Mouse (Mus musculus): ENCODE measurements around the gene Fndc3a. TPM values are rescaled to one million over a fixed set of nuclear protein-coding genes. Genes with fewer than 3 reads are reported as not detected.
A peak's percentile ranks its signal among the peaks of the same experiment; 100 is the strongest.

The Fndc3a gene
- polyA plus RNA-seq, 1 experiment from 2014 or later: 37.9 TPM

DNA sequence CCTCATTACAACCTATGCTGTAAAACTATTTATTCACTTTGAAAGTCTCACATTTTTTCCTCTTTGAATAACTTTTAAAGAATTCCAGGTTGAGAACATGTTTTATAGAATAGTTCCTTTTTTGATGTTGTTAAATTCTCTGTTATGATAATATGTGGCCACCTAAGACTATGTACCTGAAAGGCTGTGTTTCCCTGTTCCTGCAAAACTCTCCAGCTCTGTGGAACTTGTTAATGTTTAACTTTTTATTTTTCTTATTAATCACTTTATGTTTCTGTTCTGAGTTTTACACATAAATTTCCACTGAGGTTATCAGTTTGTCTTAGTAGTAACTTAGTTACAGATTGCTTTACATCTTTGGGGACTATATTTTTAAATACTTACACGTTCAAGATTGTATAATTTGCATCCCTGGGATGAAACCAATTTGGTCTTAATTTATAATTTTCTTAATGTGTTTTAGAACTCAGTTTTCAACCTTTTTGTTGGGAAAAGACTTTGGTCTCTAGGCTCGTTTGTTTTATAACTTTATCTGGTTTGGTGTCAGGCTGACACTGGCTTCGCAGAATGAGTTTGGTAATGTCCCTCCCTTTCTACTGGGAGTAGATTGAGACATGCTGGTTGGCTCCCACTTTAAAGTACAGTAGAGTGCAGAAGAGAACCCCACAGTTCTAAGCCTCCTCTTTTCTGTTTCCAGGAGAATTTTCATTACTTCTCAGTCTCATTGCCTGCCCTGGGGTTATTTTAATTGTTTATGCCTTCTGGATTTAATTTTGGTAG, 12.7 kb upstream of the Fndc3a start:
- no peak for DNase-seq (ENCODE audit: low read depth, low spot score)
- in situ Hi-C loops (cut with MboI; ENCODE audit: low pct_unique_long_range_greater_than_20kb): loop anchor here (25.0 kb wide), 1 partner anchor 265 kb away; no protein-coding TSS in a partner anchor
- CTCF ChIA-PET: no interaction called here
- POLR2A ChIA-PET: no interaction called here
- TF ChIP-seq CTCF (IDR thresholded peaks at IDR 0.05): no peak
- no peaks in the 10 kb centered on the region for H3K27me3 ChIP-seq
- ATAC-seq: no peak

DNA sequence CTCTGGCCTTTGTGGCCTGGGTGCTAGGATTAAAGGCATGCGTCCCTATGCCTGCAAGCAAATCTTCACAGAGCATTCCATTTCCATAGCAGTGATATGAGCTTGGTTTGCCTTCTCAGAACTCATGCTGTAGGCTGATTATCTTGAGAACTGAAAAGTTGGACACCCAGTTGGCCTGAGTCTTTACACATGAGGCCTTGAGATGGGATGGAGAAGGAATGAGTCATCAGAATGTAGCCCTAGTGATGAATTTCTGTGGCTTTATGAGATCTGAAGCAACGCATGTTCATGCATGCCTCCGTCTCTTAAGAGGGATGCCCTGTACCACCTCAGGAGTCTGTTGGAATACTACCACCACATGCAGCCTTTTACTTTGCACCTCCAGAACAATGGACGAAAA, 6.4 kb upstream of the Fndc3a start:
- DNase-seq (ENCODE audit: low read depth, low spot score) (no peak), ATAC-seq (no peak)
- in situ Hi-C loops (cut with MboI; ENCODE audit: low pct_unique_long_range_greater_than_20kb): loop anchor here (25.0 kb wide), 1 partner anchor 271 kb away; no protein-coding TSS in a partner anchor
- TF ChIP-seq CTCF (IDR thresholded peaks at IDR 0.05): no peak
- POLR2A ChIA-PET: interaction anchor here (0.6 kb wide), 1 partner anchor 40 kb away, joined by 5 read pairs; no protein-coding TSS in a partner anchor
- no peaks in the 10 kb centered on the region for H3K27me3 ChIP-seq
- CTCF ChIA-PET: no interaction called here

DNA sequence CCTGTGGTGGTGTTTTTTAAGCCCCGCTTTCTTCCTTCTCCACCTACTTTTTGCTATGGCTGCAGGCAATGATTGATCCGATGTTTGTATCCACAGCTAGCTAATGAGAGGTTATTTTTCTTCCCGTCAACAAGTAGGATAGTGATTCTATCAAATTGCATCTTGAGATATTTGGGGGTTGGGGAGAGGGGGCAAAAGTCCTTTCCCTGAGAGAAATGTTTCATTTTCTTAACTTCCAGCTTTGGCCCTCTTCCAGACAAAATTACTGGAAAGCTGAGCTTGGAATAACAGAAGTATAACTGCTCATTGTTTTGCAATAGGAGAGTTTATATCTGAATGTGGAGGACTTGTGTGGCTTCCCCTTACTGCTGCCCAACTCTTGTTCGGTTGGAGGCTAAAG, 1.3 kb upstream of the Fndc3a start:
- CTCF ChIA-PET: no interaction called here
- no peaks in the 10 kb centered on the region for H3K27me3 ChIP-seq
- TF ChIP-seq CTCF (IDR thresholded peaks at IDR 0.05): no peak
- in situ Hi-C loops (cut with MboI; ENCODE audit: low pct_unique_long_range_greater_than_20kb): loop anchor here (25.0 kb wide), 1 partner anchor 276 kb away; no protein-coding TSS in a partner anchor
- POLR2A ChIA-PET: no interaction called here
- no peak for ATAC-seq
- no peak for DNase-seq (ENCODE audit: low read depth, low spot score)

DNA sequence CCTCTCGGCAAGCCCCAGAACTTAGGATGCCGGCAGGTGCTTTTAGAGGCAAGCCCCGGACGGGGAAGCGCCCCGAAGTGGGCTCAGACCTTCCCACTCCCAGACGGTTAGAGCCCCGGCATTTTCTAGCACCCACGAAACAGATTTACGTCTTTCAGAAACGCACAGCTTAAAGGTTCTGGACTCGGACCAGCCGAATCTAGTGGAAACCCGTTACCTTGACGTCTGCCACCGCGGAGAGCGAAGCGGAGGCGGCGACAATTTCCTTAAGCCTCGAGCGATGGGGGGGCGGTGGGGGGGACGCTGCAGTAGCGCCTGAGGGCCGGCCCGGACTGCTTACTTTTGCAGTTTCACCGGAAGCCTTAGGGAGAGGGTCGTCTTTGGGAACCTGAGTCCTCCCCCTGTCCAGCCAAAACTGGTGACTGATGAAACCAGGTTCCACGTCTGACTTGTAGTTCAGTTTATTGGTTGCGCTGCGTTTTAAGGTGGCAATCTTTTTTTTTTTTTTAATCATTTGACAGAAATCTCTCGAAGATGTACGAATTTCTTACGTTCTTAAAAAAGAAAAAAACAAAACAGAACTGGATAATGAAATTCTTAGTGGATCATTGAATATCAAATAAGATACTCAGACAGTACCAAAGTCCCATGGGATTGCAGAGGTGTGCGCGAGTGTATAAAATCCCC, 681 bp upstream of the Fndc3a start:
- in situ Hi-C loops (cut with MboI; ENCODE audit: low pct_unique_long_range_greater_than_20kb): loop anchor here (25.0 kb wide), 1 partner anchor 277 kb away; no protein-coding TSS in a partner anchor

DNA sequence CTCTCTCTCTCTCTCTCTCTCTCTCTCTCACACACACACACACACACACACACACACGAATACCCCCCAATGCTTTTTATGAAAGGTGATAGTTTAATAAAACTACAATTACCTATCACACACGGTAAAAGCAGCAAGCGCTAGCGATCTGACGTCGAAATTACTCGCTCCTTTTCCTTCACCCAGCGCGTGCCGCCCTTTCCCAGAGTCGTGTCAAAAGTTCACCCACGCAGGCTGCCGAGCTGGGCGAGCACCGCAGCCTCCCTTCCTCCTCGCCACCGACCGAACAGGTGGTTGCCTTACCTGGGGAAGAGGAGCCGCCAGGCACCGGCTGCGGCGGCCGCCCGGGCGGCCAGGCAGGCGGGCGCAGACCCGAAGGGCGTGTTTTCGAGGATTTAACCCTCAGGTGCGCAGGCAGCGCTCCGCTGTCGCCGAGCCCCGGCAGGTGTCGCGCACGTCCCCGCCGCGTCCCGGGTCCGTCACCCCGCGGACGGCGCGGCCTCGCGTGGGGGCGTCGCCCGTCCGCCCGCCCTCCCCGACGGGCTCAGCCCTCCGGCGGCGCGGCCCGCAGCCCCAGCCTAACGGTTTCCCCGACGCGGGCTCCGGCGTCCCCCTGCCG, 603 bp downstream of the Fndc3a start:
- DNase-seq (ENCODE audit: low read depth, low spot score) (no peak), ATAC-seq (peak; percentile 52)
- POLR2A ChIA-PET: no interaction called here
- peak; percentile 57 for TF ChIP-seq CTCF (IDR thresholded peaks at IDR 0.05)
- in situ Hi-C loops (cut with MboI; ENCODE audit: low pct_unique_long_range_greater_than_20kb): loop anchor here (5.0 to 25.0 kb wide), 2 partner anchors 168 to 278 kb away; no protein-coding TSS in a partner anchor
- H3K27me3 ChIP-seq: no peaks in the 10 kb centered on the region
- CTCF ChIA-PET: interaction anchor here (1.8 kb wide), 1 partner anchor 288 kb away, joined by 4 read pairs; no protein-coding TSS in a partner anchor

More for the DNA sequence above, 681 bp upstream of the Fndc3a start:
- ATAC-seq (peak; percentile 22), DNase-seq (ENCODE audit: low read depth, low spot score) (no peak)
- no peaks in the 10 kb centered on the region for H3K27me3 ChIP-seq
- no peak for TF ChIP-seq CTCF (IDR thresholded peaks at IDR 0.05)
- POLR2A ChIA-PET: no interaction called here
- CTCF ChIA-PET: interaction anchor here (0.9 to 1.8 kb wide), 2 partner anchors 274 to 286 kb away, joined by 4 read pairs; no protein-coding TSS in a partner anchor

DNA sequence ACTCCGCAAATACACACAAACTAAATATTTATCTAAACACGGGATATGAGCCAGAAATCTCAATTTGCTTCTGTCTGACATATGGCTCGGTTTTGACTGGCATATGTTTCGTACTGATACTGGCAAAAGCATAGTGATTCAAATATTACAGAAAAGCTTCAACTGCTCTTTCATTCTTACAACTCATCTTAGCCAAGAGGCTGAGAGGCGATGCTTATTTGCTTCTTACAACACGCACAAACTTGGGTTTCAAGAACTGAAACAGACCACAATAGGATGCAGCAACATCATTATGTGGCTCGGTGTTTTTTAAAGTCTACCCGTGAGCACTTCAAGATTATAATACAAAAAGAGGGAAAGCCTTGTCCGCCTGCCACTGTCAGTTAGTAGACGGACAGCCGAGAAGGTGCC, 1.2 kb downstream of the Fndc3a start:
- DNase-seq (ENCODE audit: low read depth, low spot score) (no peak), ATAC-seq (no peak)
- H3K27me3 ChIP-seq: no peaks in the 10 kb centered on the region
- ChIA-PET CTCF (interaction anchor here (1.8 kb wide), 1 partner anchor 288 kb away, joined by 4 read pairs; no protein-coding TSS in a partner anchor), POLR2A (no interaction called here)
- in situ Hi-C loops (cut with MboI; ENCODE audit: low pct_unique_long_range_greater_than_20kb): loop anchor here (5.0 to 25.0 kb wide), 2 partner anchors 169 to 279 kb away; no protein-coding TSS in a partner anchor
- no peak for TF ChIP-seq CTCF (IDR thresholded peaks at IDR 0.05)

DNA sequence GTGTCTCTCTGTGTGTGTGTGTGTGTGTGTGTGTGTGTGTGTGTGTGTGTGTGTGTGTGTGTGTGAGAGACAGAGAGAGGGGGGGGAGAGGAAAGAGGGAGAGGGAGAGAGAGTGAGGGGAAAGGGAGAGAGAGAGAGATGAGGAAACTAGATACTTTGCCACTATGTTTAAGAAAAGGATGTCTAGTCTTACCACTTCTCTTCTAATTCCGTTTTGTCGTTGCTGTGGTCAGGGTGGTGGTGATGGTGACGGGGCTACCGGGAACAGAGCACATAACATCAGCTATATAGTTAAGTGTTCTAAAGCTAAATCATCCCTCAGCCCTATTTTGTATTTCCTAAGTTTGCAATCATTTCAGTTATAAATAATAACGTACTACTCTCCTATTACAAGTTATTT, 9.7 kb downstream of the Fndc3a start:
- CTCF ChIA-PET: no interaction called here
- POLR2A ChIA-PET: no interaction called here
- DNase-seq (ENCODE audit: low read depth, low spot score) (no peak), ATAC-seq (no peak)
- no peaks in the 10 kb centered on the region for H3K27me3 ChIP-seq
- in situ Hi-C loops (cut with MboI; ENCODE audit: low pct_unique_long_range_greater_than_20kb): loop anchor here (25.0 kb wide), 1 partner anchor 287 kb away; no protein-coding TSS in a partner anchor
- no peak for TF ChIP-seq CTCF (IDR thresholded peaks at IDR 0.05)

DNA sequence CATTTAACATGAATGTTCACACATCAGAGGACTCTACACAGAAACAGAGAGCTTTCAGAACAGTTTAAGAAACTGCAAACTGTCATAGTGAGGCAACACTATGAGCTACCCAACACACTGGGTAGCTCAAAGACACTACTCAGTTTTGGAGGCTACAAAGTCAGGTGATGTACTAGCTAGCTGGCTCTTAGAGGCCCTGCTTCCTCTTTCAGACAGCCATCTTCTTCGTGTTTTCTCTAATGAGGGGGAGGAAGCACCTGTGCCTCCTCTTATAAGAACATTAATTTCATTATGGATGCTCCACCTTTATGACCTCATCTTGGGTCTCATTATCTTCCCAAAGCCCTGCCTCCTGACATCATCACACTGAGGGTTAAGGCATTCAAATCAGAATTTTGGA, 18.4 kb downstream of the Fndc3a start:
- POLR2A ChIA-PET: no interaction called here
- in situ Hi-C loops (cut with MboI; ENCODE audit: low pct_unique_long_range_greater_than_20kb): no loop called here
- CTCF ChIA-PET: interaction anchor here (1.1 kb wide), 1 partner anchor 13 kb away, joined by 3 read pairs; no protein-coding TSS in a partner anchor
- ATAC-seq (no peak), DNase-seq (ENCODE audit: low read depth, low spot score) (no peak)
- no peaks in the 10 kb centered on the region for H3K27me3 ChIP-seq
- TF ChIP-seq CTCF (IDR thresholded peaks at IDR 0.05): no peak

DNA sequence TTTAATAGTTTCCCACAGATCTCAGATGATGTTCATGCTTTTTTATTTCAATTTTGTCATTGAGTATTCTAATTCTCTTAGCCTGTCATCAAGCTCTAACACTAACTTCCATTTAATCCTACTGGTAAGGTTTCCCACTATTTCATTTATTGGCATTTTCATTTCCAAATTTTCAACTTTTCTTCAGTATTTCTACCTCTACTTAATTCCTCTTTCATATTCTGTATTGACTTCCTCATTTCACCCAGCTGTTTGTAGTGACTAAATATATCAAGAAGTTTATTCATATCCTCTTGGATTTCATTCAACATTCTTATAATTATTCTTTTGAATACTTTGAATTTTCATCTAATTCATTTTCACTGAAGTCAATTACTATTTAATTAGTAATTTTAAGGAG, 20.3 kb downstream of the Fndc3a start:
- no peak for ATAC-seq
- ChIA-PET POLR2A (no interaction called here), CTCF (no interaction called here)
- DNase-seq (ENCODE audit: low read depth, low spot score): no peak
- no peak for TF ChIP-seq CTCF (IDR thresholded peaks at IDR 0.05)
- in situ Hi-C loops (cut with MboI; ENCODE audit: low pct_unique_long_range_greater_than_20kb): no loop called here
- no peaks in the 10 kb centered on the region for H3K27me3 ChIP-seq

DNA sequence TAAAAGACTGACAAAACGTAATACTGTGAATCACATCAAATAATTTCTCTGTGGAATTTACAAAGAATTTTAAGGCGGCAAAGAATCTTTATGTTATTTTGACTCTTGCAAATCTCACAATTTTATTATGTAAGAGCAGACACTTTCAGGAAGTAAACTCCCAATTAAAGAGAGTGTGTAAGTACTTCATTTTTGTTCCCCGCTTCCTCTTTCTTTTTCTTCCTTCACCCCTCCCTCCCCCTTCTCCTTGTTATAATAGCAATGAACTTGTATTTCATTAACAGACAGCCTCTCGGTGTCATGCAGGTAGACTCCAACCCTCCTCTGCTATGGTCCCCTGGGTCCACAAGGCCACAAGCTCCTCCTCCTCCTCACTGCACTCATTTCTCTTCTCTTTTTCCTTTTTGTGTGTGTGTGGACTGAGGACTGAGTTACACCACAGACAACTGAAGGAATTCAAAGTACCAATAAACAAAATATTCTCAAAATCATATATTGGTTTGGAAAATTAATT, 24.9 kb downstream of the Fndc3a start:
- TF ChIP-seq CTCF (IDR thresholded peaks at IDR 0.05): no peak
- in situ Hi-C loops (cut with MboI; ENCODE audit: low pct_unique_long_range_greater_than_20kb): no loop called here
- CTCF ChIA-PET: interaction anchor here (0.7 kb wide), 1 partner anchor 9 kb away, joined by 4 read pairs; no protein-coding TSS in a partner anchor

More for the DNA sequence above, 24.9 kb downstream of the Fndc3a start:
- DNase-seq (ENCODE audit: low read depth, low spot score) (no peak), ATAC-seq (no peak)
- H3K27me3 ChIP-seq: no peaks in the 10 kb centered on the region
- POLR2A ChIA-PET: no interaction called here

Data from Patski (cell line).